Mouse (Mus musculus) liver, postnatal 0 days (tissue): ENCODE measurements at regions not wholly inside any gene's neighbourhood (a gene's known extent, or its start where the extent isn't known, plus 50 kb on each side); places are given as distances from the start of the nearest gene placed in this dataset.
"Not testable (repeated sequence)": the region's sequence is repeated elsewhere in the genome, so short reads cannot be mapped to it uniquely, and the experiment has no call there.

Experiments used
- ATAC-seq: fragments of 200-750 bp; cut with Nextera tagmentation; 2 replicates; pipeline ENCODE4 v1.8.0; 2017; ENCODE audit warnings: mild to moderate bottlenecking, moderate library complexity
- DNase-seq: peaks from one replicate; pipeline ENCODE4 v3.0.0-alpha.2; 2016
- H3K27ac ChIP-seq: fragments of 300-500 bp; sonication (generic); 2 replicates; pipeline ENCODE4 v1.5.1; 2014; ENCODE audit warnings: antibody characterized with exemption, moderate library complexity, mild to moderate bottlenecking, low read depth
- H3K27me3 ChIP-seq: fragments of 300-500 bp; sonication (generic); 2 replicates; pipeline ENCODE4 v1.6.1; 2014; ENCODE audit warnings: low read length, control low read depth, mixed read lengths; ENCODE audit not compliant: insufficient read depth
- H3K36me3 ChIP-seq: fragments of 300-500 bp; sonication (generic); replicated peaks from 2 replicates; pipeline ENCODE4 v1.6.1; 2014; ENCODE audit warnings: mild to moderate bottlenecking, control low read depth, low read length, moderate library complexity, mixed read lengths; ENCODE audit not compliant: insufficient read depth
- H3K4me1 ChIP-seq: fragments of 300-500 bp; sonication (generic); 2 replicates; pipeline ENCODE4 v1.6.1; 2014; ENCODE audit warnings: antibody characterized with exemption, mild to moderate bottlenecking, control low read depth; ENCODE audit not compliant: insufficient read depth
- H3K4me2 ChIP-seq: fragments of 300-500 bp; sonication (generic); 2 replicates; pipeline ENCODE4 v1.6.1; 2014; ENCODE audit warnings: low read depth, mild to moderate bottlenecking, low read length, moderate library complexity, mixed read lengths
- H3K4me3 ChIP-seq: fragments of 300-500 bp; sonication (generic); 2 replicates; pipeline ENCODE4 v1.5.1; 2014; ENCODE audit warnings: low read depth, low read length
- H3K9ac ChIP-seq: fragments of 300-500 bp; sonication (generic); replicated peaks from 2 replicates; pipeline ENCODE4 v1.6.1; 2014; ENCODE audit warnings: mild to moderate bottlenecking, moderate library complexity
- H3K9me3 ChIP-seq: fragments of 300-500 bp; sonication (generic); 2 replicates; pipeline ENCODE4 v1.6.1; 2016; ENCODE audit warnings: mild to moderate bottlenecking, control low read depth, low read length, mixed read lengths
- CTCF ChIP-seq: sonication (generic); IDR thresholded peaks from 2 replicates; pipeline ENCODE4 v1.5.1; 2016; ENCODE audit warnings: antibody characterized with exemption, low read depth
- EP300 ChIP-seq: IDR thresholded peaks from 2 replicates; pipeline ENCODE4 v1.6.1; 2016; ENCODE audit warnings: antibody characterized with exemption, low read depth, mild to moderate bottlenecking
- WGBS: fragments of 180-500 bp; shearing (Covaris S2); extraction: QIAGEN DNeasy Blood & Tissue Kit; methylation state at CpG from one replicate; pipeline ENCODE4 v1.1.7; 2014; ENCODE audit not compliant: insufficient replicate concordance; 5-methylcytosine and 5-hydroxymethylcytosine counted together

GRCm38 (mm10) chr5:118485191-118485590 is 75.3 kb upstream of the Med13l start:
- Histone ChIP-seq H3K27ac (no peak overlapping the region), H3K4me2 (no peak overlapping the region), H3K27me3 (no peaks in the 10 kb centered on the region), H3K4me3 (no peak overlapping the region), H3K9me3 (no peaks in the 10 kb centered on the region), H3K9ac (no peak overlapping the region), H3K4me1 (peaks cover 60% of the 10 kb centered on the region), H3K36me3 (no peaks in the 10 kb centered on the region)
- TF ChIP-seq CTCF: no peak
- no peak for TF ChIP-seq EP300
- no peak for DNase-seq
- 94% methylated on average over 8 of the region's 8 CpGs for WGBS
- no peak for ATAC-seq

- H3K27ac ChIP-seq: peak overlapping the region; percentile 8; the same call in 1 of the 2 replicates
- not testable (repeated sequence) for H3K4me2 ChIP-seq, H3K27me3 ChIP-seq, H3K36me3 ChIP-seq, H3K9me3 ChIP-seq, H3K9ac ChIP-seq, ATAC-seq, H3K4me3 ChIP-seq, DNase-seq
- 83% methylated on average over 2 of the region's 2 CpGs for WGBS
- peaks cover 32% of the 10 kb centered on the region for H3K4me1 ChIP-seq
Measured at GRCm38 (mm10) chr5:118492522-118492921, 68.0 kb upstream of the Med13l start.

DNA sequence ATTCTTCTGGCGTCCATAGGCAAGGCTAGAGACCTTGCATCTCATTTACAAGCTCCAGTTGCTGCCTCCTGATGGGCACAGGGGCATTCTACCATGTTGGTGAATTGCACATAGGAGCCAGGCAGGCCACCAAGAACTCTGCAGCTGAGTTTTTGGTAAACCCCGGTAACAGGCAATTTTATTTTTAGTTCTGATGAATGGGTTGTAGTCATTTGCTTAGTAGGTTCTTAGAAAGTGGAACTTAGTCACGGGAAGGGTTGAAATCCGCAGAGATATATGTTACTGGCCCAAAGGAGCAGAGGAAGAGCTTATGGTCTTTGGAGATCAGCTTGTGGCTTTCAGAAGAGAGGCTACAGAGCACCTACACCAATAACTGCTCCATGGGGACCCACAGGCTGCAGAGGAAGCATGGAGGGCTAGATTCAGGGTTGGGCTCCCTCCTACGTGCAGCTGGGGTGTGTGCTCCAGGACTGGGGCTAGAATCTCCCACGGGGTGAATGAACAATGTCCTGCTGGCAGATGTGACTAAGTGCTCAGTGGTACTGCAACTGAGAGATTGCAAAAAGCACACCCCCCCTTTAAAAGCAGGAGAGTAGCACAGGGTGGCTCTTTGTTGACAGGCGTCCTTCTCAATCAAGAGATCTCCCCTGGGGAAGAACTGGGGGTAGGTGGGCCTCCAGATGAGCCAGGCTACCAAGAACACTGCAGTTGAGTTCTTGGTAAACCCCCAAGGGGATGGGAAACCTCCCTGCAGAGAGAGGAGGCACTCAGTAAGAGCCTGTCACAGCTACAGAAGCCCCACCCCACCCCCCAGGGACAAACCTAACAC is 65.6 kb upstream of the Med13l start:
- Histone ChIP-seq H3K9ac (peak overlapping the region; percentile 34; the same call in 1 of the 2 replicates), H3K27me3 (no peaks in the 10 kb centered on the region), H3K27ac (peak overlapping the region; percentile 60), H3K36me3 (no peaks in the 10 kb centered on the region), H3K4me1 (peaks cover 24% of the 10 kb centered on the region), H3K9me3 (peaks cover 5% of the 10 kb centered on the region; the same call in 1 of the 2 replicates), H3K4me3 (no peak overlapping the region), H3K4me2 (peak overlapping the region; percentile 22; the same call in 1 of the 2 replicates)
- ATAC-seq (peak; percentile 87), DNase-seq (peak; percentile 62)
- peak; percentile 38; the same call in 1 of the 2 replicates for TF ChIP-seq EP300
- 0 out of 2 replicates have a peak, but pooled peaks have one; percentile 12 for TF ChIP-seq CTCF
- WGBS: 41% methylated on average over 7 of the region's 7 CpGs

DNA sequence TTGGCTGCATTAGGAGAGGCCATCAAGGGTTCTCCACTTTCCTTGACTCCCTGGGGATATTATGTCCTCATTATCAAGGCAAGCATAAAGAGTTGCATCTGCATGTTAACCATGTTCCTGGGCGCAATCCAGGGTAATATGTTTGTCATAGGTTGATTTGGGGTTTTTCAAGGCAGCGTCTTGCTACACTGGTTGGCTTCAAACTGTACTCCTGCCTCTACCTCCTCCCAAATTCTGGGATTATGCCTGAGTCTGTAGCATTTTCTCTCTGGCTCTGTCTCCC is 65.1 kb upstream of the Med13l start:
- Histone ChIP-seq H3K4me1 (peaks cover 27% of the 10 kb centered on the region), H3K27me3 (no peaks in the 10 kb centered on the region), H3K9me3 (peaks cover 5% of the 10 kb centered on the region; the same call in 1 of the 2 replicates), H3K36me3 (no peaks in the 10 kb centered on the region), H3K27ac (peak overlapping the region; percentile 60; the same call in 1 of the 2 replicates), H3K4me3 (no peak overlapping the region), H3K4me2 (peak overlapping the region; percentile 22; the same call in 1 of the 2 replicates), H3K9ac (peak overlapping the region; percentile 34; the same call in 1 of the 2 replicates)
- TF ChIP-seq CTCF (no peak), EP300 (no peak)
- no peak; the same call in 1 of the 2 replicates for ATAC-seq
- 82% methylated on average over 2 of the region's 2 CpGs for WGBS
- no peak for DNase-seq

DNA sequence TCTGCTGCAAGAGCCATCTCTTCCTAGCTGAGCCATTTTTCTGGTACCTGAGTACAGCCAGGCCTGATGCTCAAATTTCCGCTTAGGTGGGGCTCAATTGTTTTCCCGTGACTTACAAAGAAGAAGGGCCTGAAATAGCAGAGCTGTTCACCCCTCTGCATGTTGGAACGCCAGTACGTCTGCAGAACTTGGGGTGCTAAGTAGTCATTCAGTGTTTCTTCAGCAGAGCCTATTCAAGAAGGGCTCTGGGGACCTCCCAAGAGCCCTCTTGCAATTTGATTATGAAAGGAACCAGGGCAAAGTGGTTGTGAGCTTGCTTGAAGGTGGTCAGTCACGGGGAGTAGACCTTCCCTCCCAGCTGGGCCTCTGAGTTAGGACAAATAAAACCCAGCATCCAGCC is 58.9 kb upstream of the Med13l start:
- Histone ChIP-seq H3K36me3 (no peaks in the 10 kb centered on the region), H3K9ac (no peak overlapping the region), H3K27ac (no peak overlapping the region), H3K4me2 (no peak overlapping the region), H3K4me3 (no peak overlapping the region), H3K27me3 (no peaks in the 10 kb centered on the region), H3K4me1 (peaks cover 13% of the 10 kb centered on the region), H3K9me3 (no peaks in the 10 kb centered on the region)
- WGBS: 89% methylated on average over 5 of the region's 5 CpGs
- TF ChIP-seq CTCF (no peak), EP300 (no peak)
- no peak for DNase-seq
- ATAC-seq: no peak

- Histone ChIP-seq H3K4me1 (peaks cover 13% of the 10 kb centered on the region), H3K36me3 (no peaks in the 10 kb centered on the region), H3K27me3 (no peaks in the 10 kb centered on the region), H3K9ac (no peak overlapping the region), H3K4me3 (no peak overlapping the region), H3K27ac (no peak overlapping the region), H3K9me3 (no peaks in the 10 kb centered on the region), H3K4me2 (no peak overlapping the region)
- ATAC-seq (no peak), DNase-seq (no peak)
- 77% methylated on average over 15 of the region's 15 CpGs for WGBS
- TF ChIP-seq CTCF (no peak), EP300 (no peak)
Measured at GRCm38 (mm10) chr5:118502991-118503390, 57.5 kb upstream of the Med13l start.
